Mouse (Mus musculus) ES-Bruce4 (cell line): ENCODE data around the gene Uhmk1. TPM values are rescaled to one million over a fixed set of nuclear protein-coding genes. Genes with fewer than 3 reads are reported as not detected.

Experiments
- H3K27ac ChIP-seq: 2 replicates; pipeline ENCODE4 v1.5.1; 2012; ENCODE audit warnings: low read length, inconsistent platforms; ENCODE audit not compliant: insufficient read depth
- H3K27me3 ChIP-seq: 2 replicates; pipeline ENCODE4 v1.6.1; 2012; ENCODE audit warnings: mild to moderate bottlenecking, low read length, inconsistent platforms; ENCODE audit not compliant: control insufficient read depth, poor library complexity, insufficient read depth, severe bottlenecking
- H3K36me3 ChIP-seq: 2 replicates; pipeline ENCODE4 v1.6.1; 2012; ENCODE audit warnings: inconsistent platforms, mild to moderate bottlenecking, low read length, moderate library complexity; ENCODE audit not compliant: control insufficient read depth, poor library complexity, insufficient read depth, severe bottlenecking
- H3K4me1 ChIP-seq: one replicate; pipeline ENCODE4 v1.8.1; 2011; ENCODE audit warnings: low read length; ENCODE audit not compliant: control insufficient read depth, insufficient read depth
- H3K4me3 ChIP-seq: 2 replicates; pipeline ENCODE4 v1.5.1; 2011; ENCODE audit warnings: low read depth, mild to moderate bottlenecking, low read length
- H3K9ac ChIP-seq: 2 replicates; pipeline ENCODE4 v1.6.1; 2012; ENCODE audit warnings: low read depth, mild to moderate bottlenecking, inconsistent platforms; ENCODE audit not compliant: poor library complexity, severe bottlenecking
- H3K9me3 ChIP-seq: replicated peaks from 2 replicates; pipeline ENCODE4 v1.6.1; 2012; ENCODE audit warnings: mild to moderate bottlenecking, low read length, inconsistent platforms; ENCODE audit not compliant: control insufficient read depth, poor library complexity, insufficient read depth, severe bottlenecking
- CTCF ChIP-seq: IDR thresholded peaks from one replicate; pipeline ENCODE4 v1.8.1; 2011; ENCODE audit warnings: low read depth, low read length
- EP300 ChIP-seq: IDR thresholded peaks from 2 replicates; pipeline ENCODE4 v1.6.1; 2011; ENCODE audit warnings: low read depth, low read length; ENCODE audit not compliant: insufficient read depth
- POLR2A ChIP-seq: IDR thresholded peaks from one replicate; pipeline ENCODE4 v1.8.1; 2011; ENCODE audit warnings: low read length; ENCODE audit not compliant: insufficient read depth
- polyA plus RNA-seq: library from polyadenylated mRNA; stranded (reverse); fragments of >200 nt; gene quantifications from 2 replicates; pipeline ENCODE4 v1.2.4, GENCODE M21; 2011; ENCODE audit warnings: low read depth; ENCODE audit not compliant: missing spikeins, insufficient read depth, insufficient read length

The Uhmk1 gene
- polyA plus RNA-seq, 1 experiment = 28.6 TPM

DNA sequence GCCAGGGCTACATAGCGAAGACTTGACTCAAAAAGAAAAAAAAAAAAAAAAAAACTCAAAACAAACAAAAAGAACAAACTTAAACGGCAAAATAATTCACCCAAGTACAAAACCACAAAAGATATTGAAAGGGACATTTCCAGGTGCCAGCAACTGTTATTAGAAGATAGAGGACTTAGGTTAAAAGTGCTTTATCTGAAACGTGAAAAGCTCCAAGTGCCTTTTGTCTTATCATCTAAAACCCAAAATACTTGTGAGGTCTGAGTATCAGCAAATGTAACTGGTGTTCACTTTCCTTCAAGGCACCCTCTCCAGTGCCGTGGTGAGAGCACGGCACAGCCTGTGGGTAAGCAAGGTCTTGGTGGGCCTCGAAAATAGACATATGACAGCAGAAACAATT, 66.7 kb downstream of the Uhmk1 start:
- TF ChIP-seq EP300 (no peak), CTCF (no peak), POLR2A (no peak)
- Histone ChIP-seq H3K4me3 (no peak overlapping the region), H3K27me3 (no peaks in the 10 kb centered on the region), H3K27ac (no peak overlapping the region), H3K36me3 (0 out of 2 replicates have a peak, but pooled peaks cover 5% of the 10 kb centered on the region), H3K4me1 (no peaks in the 10 kb centered on the region), H3K9me3 (no peaks in the 10 kb centered on the region), H3K9ac (no peak overlapping the region)

DNA sequence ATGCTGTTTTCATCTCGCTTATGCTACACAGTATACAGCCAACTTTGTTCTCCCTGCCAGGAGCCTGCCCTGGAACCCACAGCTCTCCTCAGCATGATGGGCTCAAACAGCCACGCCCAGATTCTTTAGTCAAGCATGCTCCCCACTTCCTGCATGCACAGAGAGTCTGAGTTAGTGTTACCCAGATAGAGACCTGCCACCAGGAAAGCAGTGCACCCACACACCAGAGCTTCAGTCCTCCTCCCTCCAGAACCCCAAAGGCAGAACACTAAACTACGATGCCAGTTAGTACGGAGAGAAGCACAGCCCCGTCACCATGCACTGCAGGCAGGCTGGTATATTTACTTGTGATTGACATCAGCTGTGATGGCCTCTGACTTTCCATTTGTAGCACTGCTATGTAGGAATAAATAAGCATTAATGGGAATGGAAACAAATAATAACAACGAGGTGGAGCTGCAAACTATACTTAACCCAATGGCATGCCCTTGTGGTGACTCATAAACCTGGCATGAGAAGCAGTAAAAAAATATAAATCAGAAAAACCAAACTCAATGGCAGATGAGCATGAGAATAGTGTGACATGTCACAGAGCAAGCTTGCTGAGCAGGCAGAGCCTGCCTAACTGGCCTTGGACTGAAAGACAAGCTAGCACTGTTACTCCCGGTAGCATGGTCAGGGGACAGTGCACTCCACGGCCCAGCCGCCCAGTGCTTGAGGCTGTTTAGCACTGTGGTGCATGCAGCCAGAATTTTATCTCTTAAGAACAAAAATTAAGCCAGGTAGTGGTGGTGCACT, 67.3 kb downstream of the Uhmk1 start:
- Histone ChIP-seq H3K27me3 (no peaks in the 10 kb centered on the region), H3K9me3 (no peaks in the 10 kb centered on the region), H3K9ac (no peak overlapping the region), H3K36me3 (peaks cover 5% of the 10 kb centered on the region), H3K4me3 (no peak overlapping the region), H3K4me1 (no peaks in the 10 kb centered on the region), H3K27ac (no peak overlapping the region)
- TF ChIP-seq EP300 (no peak), POLR2A (no peak), CTCF (no peak)

DNA sequence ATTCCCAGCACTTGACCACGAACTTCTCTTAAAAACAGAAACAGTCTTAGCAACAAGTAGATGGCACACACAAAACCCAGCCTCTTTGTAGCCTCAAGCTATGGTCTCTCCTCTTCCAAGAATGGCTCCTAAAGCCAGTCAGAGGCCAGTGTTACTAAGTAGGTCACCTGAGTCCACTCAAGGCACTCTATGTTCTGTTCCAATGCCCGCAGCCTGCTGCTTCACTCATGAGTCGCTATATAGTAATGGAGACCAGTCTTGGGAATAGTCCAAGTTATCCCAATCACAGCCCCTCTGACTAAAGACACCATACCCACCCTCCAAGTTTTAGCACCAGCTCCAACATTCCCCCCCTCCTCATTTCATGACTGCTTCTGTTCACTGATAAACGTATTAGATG, 69.6 kb downstream of the Uhmk1 start:
- peaks cover 5% of the 10 kb centered on the region for H3K36me3 ChIP-seq
- H3K4me3 ChIP-seq = no peak overlapping the region

More for the DNA sequence above, 69.6 kb downstream of the Uhmk1 start:
- H3K27me3 ChIP-seq = no peaks in the 10 kb centered on the region
- H3K9ac ChIP-seq = no peak overlapping the region
- TF ChIP-seq EP300 (no peak), CTCF (no peak), POLR2A (no peak)
- no peaks in the 10 kb centered on the region for H3K4me1 ChIP-seq
- no peaks in the 10 kb centered on the region for H3K9me3 ChIP-seq
- H3K27ac ChIP-seq = no peak overlapping the region

Other genes starting within 250 kb of the Uhmk1 start
- 20.7 and 22.4 TPM in 2 replicates for gene Hsd17b7, start 246.2 kb downstream of the Uhmk1 start, polyA plus RNA-seq
- gene Ddr2, start 104.6 kb downstream of the Uhmk1 start, polyA plus RNA-seq = 1.4 and 1.7 TPM in 2 replicates
- 49.0 and 57.6 TPM in 2 replicates for gene Uap1, start 40.4 kb downstream of the Uhmk1 start, polyA plus RNA-seq
- not detected in 2 replicates for gene Sh2d1b2, start 17.4 kb upstream of the Uhmk1 start, polyA plus RNA-seq
- gene Sh2d1b1, start 61.9 kb upstream of the Uhmk1 start, polyA plus RNA-seq = not detected in 2 replicates
- 1.5 and 1.8 TPM in 2 replicates for gene Gm7694, start 90.9 kb upstream of the Uhmk1 start, polyA plus RNA-seq
- not detected in 2 replicates for gene Spata46, start 93.4 kb upstream of the Uhmk1 start, polyA plus RNA-seq